Mouse (Mus musculus): ENCODE data around the gene Parn.

DNA sequence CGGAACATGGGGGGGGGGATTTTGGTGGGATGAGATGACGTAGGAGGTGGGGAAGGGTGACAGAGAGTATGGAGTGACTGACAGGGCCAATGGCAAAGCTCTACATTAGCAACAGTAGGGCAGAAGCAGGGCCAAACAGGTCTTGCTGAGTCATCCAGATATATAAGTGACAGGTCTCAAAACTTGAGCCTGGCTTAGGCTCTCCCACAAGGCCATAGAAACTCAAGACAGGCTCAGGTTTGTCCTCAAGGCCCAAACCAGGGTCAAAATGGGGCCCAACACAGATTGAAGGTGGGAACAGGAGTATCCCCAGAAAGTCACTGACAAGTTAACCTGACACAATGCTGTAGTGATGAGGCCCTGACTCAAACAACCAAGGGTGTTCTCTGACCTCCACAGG is 99.7 kb downstream of the Parn start:
- TF ChIP-seq CTCF (IDR thresholded peaks at IDR 0.05; ENCODE audit: control insufficient read depth, insufficient read depth, insufficient replicate concordance, low read depth, low read length): no peak
- TF ChIP-seq POLR2A (IDR thresholded peaks at IDR 0.05; ENCODE audit: control insufficient read depth, low read depth, low read length): no peak
